Mouse (Mus musculus) E14TG2a.4 (cell line): ENCODE results near the gene Trmt2b.

Experiments
- H3K27me3 ChIP-seq: 2 replicates; pipeline ENCODE4 v1.6.1; 2014; ENCODE audit warnings: low read length, control low read depth; ENCODE audit not compliant: insufficient read depth
- H3K36me3 ChIP-seq: 2 replicates; pipeline ENCODE4 v1.6.1; 2014; ENCODE audit warnings: low read length, control low read depth; ENCODE audit not compliant: insufficient read depth
- H3K4me1 ChIP-seq: replicated peaks from 2 replicates; pipeline ENCODE4 v1.6.1; 2014; ENCODE audit warnings: low read depth, low read length, control low read depth
- H3K4me3 ChIP-seq: replicated peaks from 2 replicates; pipeline ENCODE4 v1.5.1; 2014; ENCODE audit warnings: mild to moderate bottlenecking, low read length
- H3K9me3 ChIP-seq: 2 replicates; pipeline ENCODE4 v1.6.1; 2014; ENCODE audit warnings: low read length, control low read depth
- CTCF ChIP-seq: conservative IDR thresholded peaks from 2 replicates; pipeline ENCODE4 v1.5.1; 2014; ENCODE audit warnings: low read length
- NANOG ChIP-seq: IDR thresholded peaks from 2 replicates; pipeline ENCODE4 v1.6.1; 2014; ENCODE audit warnings: borderline replicate concordance, low read length, mixed read lengths
- POU5F1 ChIP-seq: IDR thresholded peaks from 2 replicates; pipeline ENCODE4 v1.6.1; 2014; ENCODE audit warnings: low read length, borderline replicate concordance

Trmt2b gene

DNA sequence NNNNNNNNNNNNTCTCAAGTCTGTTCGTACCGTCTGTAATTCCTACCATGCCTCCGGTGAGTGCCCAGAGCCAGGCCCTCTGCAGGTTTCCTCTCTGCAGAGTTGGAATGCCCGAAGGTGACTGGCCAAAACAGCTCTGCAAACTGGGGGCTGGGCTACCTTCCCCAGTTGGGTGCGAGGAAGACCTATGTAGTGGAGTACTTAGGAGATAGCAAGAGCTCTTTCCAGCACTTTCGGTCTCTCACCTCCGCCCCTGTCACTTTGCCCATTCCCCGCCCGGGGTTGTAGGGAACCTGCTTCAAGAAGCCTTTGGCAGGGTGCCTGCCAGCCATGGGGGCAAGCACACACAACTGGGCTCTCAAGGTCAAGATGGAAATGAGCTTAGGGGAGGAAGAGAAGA, 19.5 kb upstream of the Trmt2b start:
- no peaks in the 10 kb centered on the region for H3K36me3 ChIP-seq
- H3K4me3 ChIP-seq: peak overlapping the region; percentile 39
- H3K9me3 ChIP-seq: no peaks in the 10 kb centered on the region
- H3K4me1 ChIP-seq: peaks cover 21% of the 10 kb centered on the region
- TF ChIP-seq POU5F1: no peak
- no peak for TF ChIP-seq CTCF
- no peak for TF ChIP-seq NANOG
- H3K27me3 ChIP-seq: peaks cover 34% of the 10 kb centered on the region

- no peaks in the 10 kb centered on the region for H3K36me3 ChIP-seq
- H3K27me3 ChIP-seq: no peaks in the 10 kb centered on the region; the same call in 1 of the 2 replicates
- no peaks in the 10 kb centered on the region for H3K4me1 ChIP-seq
- TF ChIP-seq POU5F1: no peak
- TF ChIP-seq NANOG: no peak
- no peak for TF ChIP-seq CTCF
- H3K4me3 ChIP-seq: no peak overlapping the region
- no peaks in the 10 kb centered on the region for H3K9me3 ChIP-seq
These were observed 10.5 kb upstream of the Trmt2b start for GRCm38 (mm10) chrX:134287305-134287704.

GRCm38 (mm10) chrX:134285791-134286190, 9.0 kb upstream of the Trmt2b start:
- no peaks in the 10 kb centered on the region; the same call in 1 of the 2 replicates for H3K27me3 ChIP-seq
- TF ChIP-seq NANOG (no peak), POU5F1 (no peak), CTCF (no peak)
- no peak overlapping the region for H3K4me3 ChIP-seq
- no peaks in the 10 kb centered on the region for H3K9me3 ChIP-seq
- H3K4me1 ChIP-seq: no peaks in the 10 kb centered on the region
- no peaks in the 10 kb centered on the region for H3K36me3 ChIP-seq

DNA sequence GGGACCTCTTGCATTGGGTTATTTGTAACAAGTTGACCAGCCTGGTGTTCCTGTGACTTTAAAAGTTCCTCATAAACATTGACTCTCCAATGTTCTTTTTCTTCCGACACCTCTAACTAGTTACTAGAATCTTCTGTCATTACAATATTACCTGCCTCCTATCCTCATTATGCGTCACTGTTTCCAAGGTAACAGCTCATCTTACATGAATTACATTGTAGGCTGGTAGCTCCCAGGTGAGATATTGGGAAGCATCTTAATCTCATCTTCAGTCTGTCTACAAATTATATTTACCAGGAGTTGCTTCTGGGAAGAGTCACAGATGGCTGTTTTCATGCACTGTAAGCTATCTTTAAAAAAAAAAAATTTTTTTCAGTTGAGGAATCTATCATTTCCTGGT, 8.3 kb upstream of the Trmt2b start:
- Histone ChIP-seq H3K9me3 (no peaks in the 10 kb centered on the region), H3K36me3 (no peaks in the 10 kb centered on the region), H3K27me3 (no peaks in the 10 kb centered on the region), H3K4me3 (no peak overlapping the region), H3K4me1 (no peaks in the 10 kb centered on the region)
- TF ChIP-seq CTCF (no peak), NANOG (no peak), POU5F1 (no peak)

- Histone ChIP-seq H3K4me1 (0 out of 2 replicates have a peak, but pooled peaks cover 3% of the 10 kb centered on the region), H3K36me3 (no peaks in the 10 kb centered on the region), H3K27me3 (no peaks in the 10 kb centered on the region), H3K4me3 (no peak overlapping the region), H3K9me3 (no peaks in the 10 kb centered on the region)
- no peak for TF ChIP-seq POU5F1
- TF ChIP-seq CTCF: no peak
- TF ChIP-seq NANOG: no peak
These were observed 3.7 kb upstream of the Trmt2b start for GRCm38 (mm10) chrX:134280531-134280930.

- Histone ChIP-seq H3K9me3 (no peaks in the 10 kb centered on the region), H3K27me3 (no peaks in the 10 kb centered on the region), H3K4me3 (no peak overlapping the region), H3K36me3 (no peaks in the 10 kb centered on the region), H3K4me1 (0 out of 2 replicates have a peak, but pooled peaks cover 3% of the 10 kb centered on the region)
- TF ChIP-seq POU5F1 (no peak), CTCF (no peak), NANOG (no peak)
These were observed 1.1 kb downstream of the Trmt2b start for GRCm38 (mm10) chrX:134275715-134276114.

GRCm38 (mm10) chrX:134262129-134262528, 14.7 kb downstream of the Trmt2b start:
- Histone ChIP-seq H3K9me3 (no peaks in the 10 kb centered on the region), H3K27me3 (peaks cover 21% of the 10 kb centered on the region), H3K4me3 (no peak overlapping the region), H3K36me3 (no peaks in the 10 kb centered on the region), H3K4me1 (no peaks in the 10 kb centered on the region; the same call in 1 of the 2 replicates)
- no peak for TF ChIP-seq CTCF

GRCm38 (mm10) chrX:134261191-134261590, 15.6 kb downstream of the Trmt2b start:
- Histone ChIP-seq H3K27me3 (peaks cover 21% of the 10 kb centered on the region), H3K4me3 (no peak overlapping the region), H3K36me3 (no peaks in the 10 kb centered on the region), H3K4me1 (no peaks in the 10 kb centered on the region; the same call in 1 of the 2 replicates), H3K9me3 (no peaks in the 10 kb centered on the region)
- TF ChIP-seq POU5F1 (no peak), NANOG (peak; percentile 97), CTCF (no peak)

GRCm38 (mm10) chrX:134248202-134248601, 28.6 kb downstream of the Trmt2b start:
- no peaks in the 10 kb centered on the region for H3K27me3 ChIP-seq
- no peak overlapping the region for H3K4me3 ChIP-seq
- TF ChIP-seq NANOG (no peak), CTCF (no peak), POU5F1 (no peak)
- no peaks in the 10 kb centered on the region for H3K4me1 ChIP-seq
- no peaks in the 10 kb centered on the region for H3K36me3 ChIP-seq
- H3K9me3 ChIP-seq: no peaks in the 10 kb centered on the region
